Mouse (Mus musculus): ENCODE measurements around the gene Rbms1. TPM values are rescaled to one million over a fixed set of nuclear protein-coding genes. Genes with fewer than 3 reads are reported as not detected.

Gene Rbms1
- polyA plus RNA-seq, 1 experiment: 24.4 TPM

DNA sequence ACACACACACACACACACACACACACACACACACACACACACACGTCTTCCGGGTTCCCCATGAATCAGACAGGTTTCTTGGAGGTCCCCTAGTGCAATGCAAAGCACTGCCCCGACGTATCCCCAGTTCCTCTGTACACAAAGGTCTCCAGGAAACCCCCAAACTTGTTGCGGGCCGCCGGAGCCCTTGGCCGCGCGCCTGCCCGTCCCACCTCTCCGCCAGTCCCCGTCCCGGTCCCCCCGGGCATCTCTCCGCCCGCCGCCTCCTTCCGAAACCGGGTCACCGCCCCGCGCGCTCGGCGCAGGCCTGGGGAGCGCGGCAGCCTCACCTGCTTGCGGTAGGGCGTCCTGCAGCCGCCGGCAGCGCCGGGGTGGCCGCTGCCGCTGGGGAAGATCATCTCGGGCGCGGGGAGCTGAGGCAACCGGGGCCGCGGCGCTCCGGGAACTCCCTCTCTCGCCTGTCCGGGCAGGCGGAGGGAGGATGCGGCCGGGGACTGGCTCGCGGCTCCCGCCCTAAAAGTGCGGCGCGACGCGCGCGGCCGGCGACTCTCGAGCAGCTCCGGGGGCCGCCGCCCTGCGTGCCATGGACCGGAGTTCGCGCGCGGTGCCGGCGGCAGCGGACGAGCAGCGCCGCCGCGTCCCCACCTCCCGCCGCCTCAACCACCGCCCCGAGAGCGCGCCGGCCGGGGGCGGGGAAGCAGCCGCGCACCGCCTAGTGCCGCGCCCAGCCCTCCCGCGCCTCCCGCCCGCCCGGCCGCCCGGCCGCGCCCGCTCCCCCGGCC lies 82.0 kb downstream of the Rbms1 start:
- DNase-seq (ENCODE audit: low read depth, low spot score): peak; percentile 51
- WGBS: under 1% methylated on average over 99 of the region's 104 CpGs

- WGBS: 28% methylated on average over 14 of the region's 14 CpGs
- DNase-seq (ENCODE audit: low read depth, low spot score): no peak
Measured at GRCm38 (mm10) chr2:60879966-60880788, 82.8 kb downstream of the Rbms1 start.

DNA sequence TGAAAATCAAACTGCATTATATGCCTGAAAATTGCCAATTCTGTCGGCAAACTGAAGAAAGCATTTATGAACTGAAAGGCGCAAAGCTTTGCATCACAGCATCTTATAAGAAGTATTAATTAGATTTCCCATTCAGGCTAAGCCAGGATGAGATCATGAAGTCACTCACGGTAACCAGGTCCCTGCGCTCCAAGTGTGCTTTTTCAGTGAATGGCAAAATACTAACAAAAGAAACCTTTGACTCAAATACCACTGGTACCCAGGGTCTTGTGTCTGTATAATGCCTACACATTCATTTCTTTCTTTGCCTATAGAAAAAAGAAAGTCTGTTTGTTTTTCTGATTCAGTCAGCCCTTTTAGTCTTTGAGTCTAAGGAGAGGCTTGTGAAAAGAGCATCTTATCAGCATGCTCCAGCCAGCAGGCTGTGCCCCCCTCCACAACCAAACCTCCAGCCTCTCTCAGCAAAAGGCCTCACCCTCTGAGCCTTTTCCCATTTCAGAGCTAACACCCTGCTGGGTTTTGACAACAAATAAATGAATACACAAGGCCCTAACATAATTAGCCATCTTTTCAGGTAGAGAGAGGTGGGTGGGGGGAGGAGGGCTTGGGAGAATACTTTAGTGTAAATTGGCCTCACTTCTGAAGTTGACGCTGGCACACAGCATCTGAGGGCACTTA lies 83.7 kb downstream of the Rbms1 start:
- WGBS: 78% methylated on average over 5 of the region's 5 CpGs

DNA sequence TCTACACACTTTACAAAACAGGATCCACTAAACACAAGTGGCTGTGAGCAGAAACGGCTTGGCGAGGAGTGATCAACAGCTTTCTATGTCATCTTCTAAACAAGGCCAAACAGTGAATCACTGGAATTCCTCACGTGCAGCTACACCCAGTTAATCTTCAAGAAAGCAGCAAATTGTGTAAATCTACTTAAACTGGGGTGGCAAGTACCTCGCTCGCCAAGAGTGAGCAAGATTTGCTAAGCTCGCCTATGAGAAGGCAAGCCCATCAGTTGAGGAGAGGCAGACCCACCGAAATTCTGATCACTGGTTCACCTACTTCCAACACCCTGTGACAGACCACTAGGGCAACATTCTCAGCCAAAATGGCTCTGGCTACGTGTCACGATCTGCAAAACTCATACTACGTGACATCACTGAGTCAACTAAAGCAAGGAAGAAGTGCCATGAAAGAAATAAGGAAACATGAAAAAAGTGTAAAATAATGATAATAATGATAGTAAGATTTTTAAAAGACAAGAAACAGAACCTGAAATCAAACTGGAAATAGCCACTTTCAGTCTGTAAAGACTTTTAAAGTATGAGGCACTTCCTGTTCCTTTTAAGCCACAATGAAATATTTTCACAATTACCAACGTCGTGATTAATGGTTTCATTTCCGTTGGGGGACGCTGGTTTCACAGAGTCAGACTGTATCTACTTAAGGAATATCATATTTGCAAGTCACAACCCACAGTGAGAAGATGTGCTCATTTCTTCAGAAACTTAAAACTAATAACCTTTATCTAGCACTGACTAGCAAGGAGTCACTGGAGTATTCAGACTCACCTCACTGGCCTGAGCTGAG lies 85.2 kb downstream of the Rbms1 start:
- WGBS: 67% methylated on average over 14 of the region's 14 CpGs
- no peak for DNase-seq (ENCODE audit: low read depth, low spot score)

More for the DNA sequence above, 83.7 kb downstream of the Rbms1 start:
- DNase-seq (ENCODE audit: low read depth, low spot score): no peak

GRCm38 (mm10) chr2:60876891-60877290 lies 86.1 kb downstream of the Rbms1 start:
- no peak for DNase-seq (ENCODE audit: low read depth, low spot score)
- WGBS: 77% methylated on average over 2 of the region's 2 CpGs

- 73% methylated on average over 7 of the region's 7 CpGs for whole genome bisulfite sequencing
- no peak for DNase-seq (ENCODE audit: low read depth, low spot score)
Measured at GRCm38 (mm10) chr2:60872095-60872811, 90.7 kb downstream of the Rbms1 start.

DNA sequence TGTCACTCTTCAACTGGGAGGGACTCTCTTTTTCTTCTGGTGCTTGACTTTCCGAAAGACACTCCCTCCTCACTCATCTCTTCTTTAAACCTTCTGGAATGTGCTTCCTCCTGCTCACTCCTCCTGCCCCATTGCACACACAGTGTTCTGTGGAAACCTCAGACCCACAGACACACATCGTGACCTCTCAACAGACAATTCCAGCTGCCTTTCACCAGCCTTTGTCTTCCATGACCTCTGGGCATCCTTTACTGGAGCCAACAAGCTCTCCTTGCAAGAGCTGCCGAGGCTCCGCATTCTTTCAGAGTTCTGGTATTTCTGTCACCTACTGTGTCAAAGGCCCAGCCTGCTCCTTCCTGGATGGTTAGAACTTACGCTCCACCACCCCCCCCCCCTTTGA lies 92.0 kb downstream of the Rbms1 start:
- 71% methylated on average over 5 of the region's 5 CpGs for WGBS
- no peak for DNase-seq (ENCODE audit: low read depth, low spot score)

- no peak for DNase-seq (ENCODE audit: low read depth, low spot score)
- 74% methylated on average over 4 of the region's 4 CpGs for WGBS
Measured at GRCm38 (mm10) chr2:60870450-60870849, 92.5 kb downstream of the Rbms1 start.

DNA sequence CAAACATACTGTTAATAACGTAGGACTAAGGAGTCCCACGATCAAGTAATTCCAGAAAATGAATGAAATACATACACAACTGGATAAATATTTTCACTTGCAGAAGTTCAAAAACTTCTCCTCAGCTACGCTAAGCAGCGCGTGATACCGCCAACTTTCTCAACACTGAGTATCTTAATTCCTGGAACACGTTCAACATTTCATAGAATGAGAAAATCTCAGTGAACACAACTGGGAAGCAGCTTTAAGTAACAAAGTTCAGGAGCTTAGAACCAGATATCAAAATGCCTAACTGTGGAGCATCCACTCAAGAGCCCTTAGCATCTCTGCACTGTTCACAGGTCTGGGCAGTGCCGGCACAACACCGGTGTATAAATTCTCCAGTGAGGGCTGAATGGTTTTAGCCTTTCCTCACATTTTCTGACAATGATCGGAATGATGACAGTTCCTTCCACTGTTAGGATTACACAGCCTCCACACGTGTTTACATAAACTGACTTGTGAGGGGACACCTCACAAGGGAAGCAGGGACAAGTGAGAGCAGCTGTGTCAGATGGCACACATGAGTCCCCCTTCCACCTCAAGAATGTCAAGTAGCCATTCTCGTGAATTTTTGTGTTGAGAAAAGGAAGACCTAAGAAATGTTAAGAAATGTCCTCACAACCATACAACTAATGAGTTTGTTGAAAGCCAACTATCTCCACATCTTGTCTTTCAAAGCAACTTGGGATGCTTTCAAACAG lies 93.8 kb downstream of the Rbms1 start:
- no peak for DNase-seq (ENCODE audit: low read depth, low spot score)

GRCm38 (mm10) chr2:60868060-60868662 lies 94.8 kb downstream of the Rbms1 start:
- WGBS: 78% methylated on average over 4 of the region's 4 CpGs
- no peak for DNase-seq (ENCODE audit: low read depth, low spot score)

More for the DNA sequence above, 93.8 kb downstream of the Rbms1 start:
- 72% methylated on average over 12 of the region's 12 CpGs for WGBS

- no peak for DNase-seq (ENCODE audit: low read depth, low spot score)
- 93% methylated on average over 8 of the region's 8 CpGs for WGBS
Measured at GRCm38 (mm10) chr2:60867304-60867703, 95.7 kb downstream of the Rbms1 start.

DNA sequence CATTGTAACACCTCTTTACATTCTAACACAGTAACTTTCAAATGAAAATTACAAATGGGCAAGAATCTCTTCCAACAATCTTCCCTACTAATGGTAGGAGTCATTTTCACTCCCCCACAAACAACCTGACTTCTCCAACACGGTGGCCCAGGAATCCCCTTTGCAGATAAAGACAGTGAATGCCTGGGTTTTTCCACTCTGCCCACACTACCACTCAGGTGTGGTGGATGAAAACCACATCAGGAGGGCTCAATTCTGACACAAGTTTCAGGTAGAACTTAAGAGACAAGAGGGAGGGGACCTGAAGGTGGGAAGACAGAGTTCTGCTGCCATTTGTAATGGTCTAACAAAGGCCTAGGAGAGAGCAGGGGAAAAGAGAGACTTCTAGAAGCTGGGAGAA lies 97.1 kb downstream of the Rbms1 start:
- no peak for DNase-seq (ENCODE audit: low read depth, low spot score)
- 52% methylated on average over 1 of the region's 1 CpGs for WGBS

DNA sequence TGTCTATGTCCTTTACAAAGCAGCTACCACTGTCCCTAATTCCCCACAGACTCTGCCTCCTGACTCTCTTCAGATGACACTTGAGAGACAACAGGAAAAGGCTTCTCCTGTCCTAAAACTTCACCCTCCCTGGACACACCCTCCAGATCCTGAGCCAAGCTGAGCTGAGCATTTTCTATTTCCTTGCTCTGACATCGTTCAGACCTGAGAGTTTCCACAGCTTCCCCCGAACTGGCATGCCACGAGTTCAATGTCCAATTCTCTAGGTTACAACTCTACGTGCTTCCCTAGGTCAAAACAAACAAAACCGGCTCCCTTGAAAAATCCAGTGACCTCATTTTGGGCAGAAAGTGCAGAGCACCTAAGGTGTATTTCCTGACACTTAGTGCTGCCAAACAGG lies 98.0 kb downstream of the Rbms1 start:
- no peak for DNase-seq (ENCODE audit: low read depth, low spot score)
- 6% methylated on average over 5 of the region's 5 CpGs for WGBS

- WGBS: 63% methylated on average over 5 of the region's 5 CpGs
- no peak for DNase-seq (ENCODE audit: low read depth, low spot score)
Measured at GRCm38 (mm10) chr2:60864256-60864795, 98.7 kb downstream of the Rbms1 start.

DNA sequence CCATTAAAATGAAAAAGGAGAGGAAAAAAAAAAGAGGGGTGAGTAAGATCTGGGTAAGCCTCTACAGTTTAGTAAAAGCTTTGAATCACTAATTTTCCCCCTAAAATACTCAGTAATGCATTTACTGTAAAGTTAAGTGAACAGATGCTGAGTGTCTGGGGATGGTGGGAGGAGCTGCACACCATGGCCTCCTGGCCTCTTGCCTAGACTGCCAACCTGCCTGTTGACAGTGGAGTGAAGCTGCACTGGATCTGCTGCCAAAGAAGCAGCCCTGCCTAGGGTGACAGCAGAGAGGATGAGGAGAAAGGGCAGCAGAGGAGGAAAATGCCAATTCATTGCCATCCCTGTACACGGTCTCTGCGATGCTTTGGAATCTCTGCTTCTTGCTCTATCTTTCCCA lies 99.2 kb downstream of the Rbms1 start:
- DNase-seq (ENCODE audit: low read depth, low spot score): no peak
- 71% methylated on average over 2 of the region's 2 CpGs for WGBS

- no peak for DNase-seq (ENCODE audit: low read depth, low spot score)
Measured at GRCm38 (mm10) chr2:60862913-60863711, 99.9 kb downstream of the Rbms1 start.

GRCm38 (mm10) chr2:60858116-60858515 lies 104.9 kb downstream of the Rbms1 start:
- DNase-seq (ENCODE audit: low read depth, low spot score): no peak
- WGBS: 89% methylated on average over 1 of the region's 1 CpGs

More at GRCm38 (mm10) chr2:60862913-60863711, 99.9 kb downstream of the Rbms1 start:
- 95% methylated on average over 8 of the region's 8 CpGs for WGBS

Data from large intestine, adult 2 months (tissue).